Mouse (Mus musculus): ENCODE measurements around the gene Slc16a4.
"Not testable (repeated sequence)": the region's sequence is repeated elsewhere in the genome, so short reads cannot be mapped to it uniquely, and the experiment has no call there.

The Slc16a4 gene

DNA sequence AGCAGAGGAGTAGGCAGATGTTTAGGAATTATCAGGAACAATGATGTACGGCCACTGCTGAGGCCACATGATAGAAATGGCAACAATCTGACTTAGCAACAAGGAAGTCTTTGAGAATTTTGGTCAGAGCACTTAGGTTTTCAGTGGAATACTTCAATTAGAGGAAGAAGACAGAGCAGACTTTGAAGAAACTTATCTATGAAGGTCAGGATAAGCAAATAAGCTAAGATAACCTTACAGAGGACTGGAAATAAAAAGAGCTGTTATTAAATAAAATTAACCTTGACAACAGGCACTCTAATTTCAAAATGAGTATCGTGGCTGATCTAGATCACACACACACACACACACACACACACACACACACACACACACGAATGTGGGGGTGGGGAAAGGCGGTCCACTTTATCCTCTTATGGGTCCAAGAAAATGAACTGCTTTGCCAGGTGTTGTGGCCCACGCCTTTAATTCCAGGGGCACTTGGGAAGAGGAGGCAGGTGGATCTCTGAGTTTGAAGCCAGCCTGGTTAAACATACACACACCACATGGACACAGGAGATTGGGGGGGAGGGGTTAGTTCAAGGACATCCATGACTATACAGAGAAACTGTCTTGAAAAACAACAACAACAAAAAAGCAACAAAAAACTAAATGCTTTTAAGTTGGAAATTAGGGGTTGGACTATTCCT, 4.8 kb downstream of the Slc16a4 start:
- DNase-seq (ENCODE audit: low spot score in 2 of 2): no peak

DNA sequence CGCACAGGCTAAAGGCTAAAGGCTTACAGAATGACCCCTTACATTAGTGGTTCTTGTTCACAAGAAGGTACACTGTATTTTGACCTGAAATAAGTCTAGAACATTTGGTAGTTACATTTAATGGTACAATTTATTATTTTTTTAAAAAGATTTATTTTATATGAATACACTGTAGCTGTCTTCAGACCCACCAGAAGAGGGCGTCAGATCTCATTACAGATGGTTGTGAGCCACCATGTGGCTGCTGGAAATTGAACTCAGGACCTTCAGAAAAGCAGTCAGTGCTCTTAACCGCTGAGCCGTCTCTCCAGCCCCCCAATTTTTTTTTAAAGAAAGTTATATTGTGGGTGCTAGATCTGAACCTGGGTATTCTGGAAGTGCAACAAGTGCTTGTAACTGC, 5.9 kb downstream of the Slc16a4 start:
- not testable (repeated sequence) for DNase-seq (ENCODE audit: low spot score in 2 of 2)

DNA sequence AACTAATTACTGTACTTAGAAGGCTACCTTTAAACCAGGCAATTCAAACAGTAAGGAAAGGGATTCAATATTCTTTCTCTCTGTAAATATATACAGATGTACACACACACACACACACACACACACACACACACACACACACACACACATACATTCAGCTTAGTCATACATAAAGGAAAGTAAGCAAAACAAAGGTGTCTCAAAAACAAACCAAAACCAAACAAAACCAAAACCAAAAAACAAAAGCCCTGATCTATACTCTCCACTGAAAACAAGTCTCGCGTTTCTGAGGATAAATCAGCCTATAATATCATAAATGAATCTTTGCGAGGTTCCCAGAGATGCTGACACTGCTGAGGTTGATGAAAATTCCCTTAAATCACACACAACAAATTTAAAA, 26.3 kb downstream of the Slc16a4 start:
- no peak for DNase-seq (ENCODE audit: low spot score in 2 of 2)

DNA sequence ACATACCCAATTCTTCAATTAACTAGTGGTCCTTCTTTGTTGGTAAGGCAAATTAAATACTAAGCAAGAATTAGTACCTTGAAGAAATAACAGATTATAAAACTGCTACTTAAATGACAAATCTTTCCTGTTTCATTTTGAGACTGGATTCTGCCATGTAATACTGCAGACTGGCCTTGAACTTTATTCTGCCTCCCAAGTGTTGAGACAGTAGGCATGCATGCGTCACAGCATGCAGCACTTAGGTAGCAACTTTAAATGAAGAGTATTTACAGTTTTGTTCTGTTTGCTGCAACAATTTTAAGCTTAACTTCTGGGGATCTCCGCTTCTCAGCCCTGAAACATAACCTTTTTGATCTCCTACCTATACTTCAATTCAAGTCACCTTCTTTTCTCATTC, 30.1 kb downstream of the Slc16a4 start:
- no peak for DNase-seq (ENCODE audit: low spot score in 2 of 2)

DNA sequence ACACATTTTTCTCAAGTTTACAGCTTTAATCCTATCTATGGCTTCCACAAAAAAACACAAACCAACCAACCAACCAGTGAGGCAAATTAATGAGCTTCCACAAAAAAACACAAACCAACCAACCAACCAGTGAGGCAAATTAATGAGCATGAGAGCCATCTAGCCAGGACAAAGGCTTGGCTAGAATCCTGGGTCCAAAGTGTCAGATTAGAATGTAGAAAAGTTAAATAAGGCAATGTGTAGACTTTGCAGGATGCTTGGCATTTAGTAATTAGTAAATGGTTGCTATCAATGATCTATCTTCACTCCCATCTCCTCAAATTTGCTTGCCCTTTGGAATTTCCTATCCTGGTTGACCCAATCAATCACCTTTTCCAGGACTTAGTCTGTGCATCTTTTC, 30.7 kb downstream of the Slc16a4 start:
- DNase-seq (ENCODE audit: low spot score in 2 of 2): no peak

DNA sequence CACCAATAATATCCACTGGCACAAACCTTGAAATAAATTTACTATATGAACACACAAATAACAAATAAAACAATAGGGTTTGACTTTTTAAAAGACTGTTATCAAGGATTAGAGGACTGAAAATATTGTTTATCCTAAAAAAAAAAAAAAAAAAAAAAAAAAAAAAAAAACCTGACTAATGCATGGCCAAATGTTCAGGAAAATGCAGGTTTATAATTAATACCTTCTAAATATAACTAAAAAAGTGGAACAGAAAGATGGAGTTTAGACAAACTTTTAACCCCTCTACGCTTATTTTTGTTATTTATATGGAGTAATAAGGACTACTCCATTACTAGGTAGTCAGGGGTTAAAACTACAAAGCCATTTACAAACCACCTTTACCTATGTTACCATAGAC, 35.4 kb downstream of the Slc16a4 start:
- DNase-seq (ENCODE audit: low spot score in 2 of 2): no peak

DNA sequence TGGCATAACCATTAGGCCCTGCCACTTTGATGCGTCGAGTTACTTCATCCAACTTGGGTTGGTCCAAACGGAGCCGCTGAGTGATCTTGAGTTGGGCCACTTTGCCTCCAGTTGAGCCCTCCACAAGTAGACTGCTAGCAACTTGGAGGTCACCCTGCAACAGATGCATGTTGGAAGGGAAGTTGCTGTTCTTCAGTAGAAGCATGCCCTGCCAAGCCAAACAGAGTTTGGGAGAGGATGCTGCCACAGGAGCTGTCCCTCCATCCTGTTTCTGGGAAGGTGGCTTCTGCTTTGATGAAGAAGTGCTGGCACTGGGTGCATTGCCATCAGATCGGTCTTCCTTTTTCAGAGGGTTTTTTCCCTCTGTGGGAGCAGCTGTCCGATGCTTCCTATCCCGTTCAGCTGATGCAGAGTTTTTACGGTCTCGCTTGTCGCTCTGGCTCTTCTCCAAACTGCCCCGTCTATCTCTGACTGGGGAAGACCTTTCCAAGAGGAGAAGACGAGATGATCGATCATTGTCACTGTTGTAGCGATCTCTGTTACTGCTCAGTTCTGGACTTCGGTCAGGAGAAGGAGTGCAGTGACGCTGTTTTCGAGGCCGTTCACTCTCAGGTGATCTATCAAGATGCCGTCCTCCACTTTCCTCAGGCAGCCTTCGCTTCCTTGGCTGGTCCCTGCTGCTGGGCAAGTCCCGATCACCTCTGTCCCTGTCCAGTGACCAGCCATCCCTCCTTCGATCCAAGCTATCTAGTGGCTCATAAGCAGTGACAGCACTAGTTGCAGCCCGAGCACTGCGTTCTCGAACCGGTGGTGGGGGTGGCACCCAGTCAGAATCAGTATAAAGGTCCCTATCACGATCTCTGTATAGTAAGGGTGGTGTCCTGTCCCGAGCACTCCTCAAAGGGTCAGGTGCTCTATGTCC, 39.7 kb downstream of the Slc16a4 start:
- peak in 1 of 2 experiments; percentile 12 for DNase-seq (ENCODE audit: low spot score in 2 of 2)

DNA sequence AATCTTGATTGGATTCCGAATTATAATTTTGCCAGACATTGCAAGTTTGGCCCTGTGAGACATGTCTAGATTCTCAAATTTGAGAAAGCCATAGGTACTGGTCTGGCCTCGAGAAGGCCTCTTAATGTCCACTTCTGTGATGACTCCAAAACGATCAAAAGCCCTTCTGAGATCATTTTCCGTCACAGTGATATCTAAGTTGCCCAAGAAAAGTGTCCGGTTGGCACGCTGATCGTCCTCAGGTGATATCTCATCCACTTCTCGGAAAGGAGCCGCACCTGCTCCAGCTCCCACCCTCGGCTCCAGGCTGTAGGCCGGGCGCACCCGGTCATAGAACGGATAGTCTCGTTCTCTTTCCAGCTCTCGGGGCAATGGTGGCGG, 40.7 kb downstream of the Slc16a4 start:
- DNase-seq (ENCODE audit: low spot score in 2 of 2): no peak

DNA sequence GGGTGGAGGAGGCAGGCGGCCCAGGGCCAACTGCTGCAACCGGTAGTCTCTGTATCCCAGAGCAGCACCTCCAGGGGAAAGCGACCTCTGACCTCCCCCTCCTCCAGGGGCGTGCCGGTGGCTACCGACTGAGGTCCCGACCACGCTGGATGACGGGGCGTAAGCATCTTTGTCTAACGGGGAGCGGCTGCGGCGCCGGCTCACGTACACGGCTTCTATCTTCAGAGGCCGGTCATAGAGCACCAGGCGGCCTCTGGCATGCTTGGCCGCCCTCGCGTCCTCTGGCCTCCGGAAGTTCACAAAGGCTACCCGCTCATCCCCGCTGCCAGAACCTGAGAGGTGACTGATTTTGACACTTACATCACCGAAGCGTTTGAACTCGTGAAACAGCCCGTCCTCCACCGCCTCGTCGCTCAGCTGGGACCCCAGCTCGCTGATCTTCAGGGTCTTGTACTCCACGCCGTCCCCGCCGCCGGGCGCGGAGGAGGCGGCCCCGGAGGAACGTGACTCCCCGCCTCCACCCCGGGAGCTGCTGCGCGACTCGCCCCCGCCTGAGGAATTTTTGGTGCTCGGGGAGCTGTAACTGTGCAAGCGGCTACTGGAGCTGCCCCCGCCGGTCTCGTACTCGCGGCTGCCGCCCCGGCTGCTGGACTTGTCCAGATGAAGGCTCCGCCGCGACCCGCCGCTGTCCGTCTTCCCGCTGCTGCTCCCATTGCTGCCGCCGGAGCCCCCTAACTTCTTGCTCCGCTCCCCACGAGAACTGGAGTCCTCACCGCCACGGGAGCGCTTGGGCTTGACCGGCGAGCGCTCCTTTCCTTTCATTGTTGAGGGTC, 41.3 kb downstream of the Slc16a4 start:
- DNase-seq (ENCODE audit: low spot score in 2 of 2): peak; percentile 57 to 66

DNA sequence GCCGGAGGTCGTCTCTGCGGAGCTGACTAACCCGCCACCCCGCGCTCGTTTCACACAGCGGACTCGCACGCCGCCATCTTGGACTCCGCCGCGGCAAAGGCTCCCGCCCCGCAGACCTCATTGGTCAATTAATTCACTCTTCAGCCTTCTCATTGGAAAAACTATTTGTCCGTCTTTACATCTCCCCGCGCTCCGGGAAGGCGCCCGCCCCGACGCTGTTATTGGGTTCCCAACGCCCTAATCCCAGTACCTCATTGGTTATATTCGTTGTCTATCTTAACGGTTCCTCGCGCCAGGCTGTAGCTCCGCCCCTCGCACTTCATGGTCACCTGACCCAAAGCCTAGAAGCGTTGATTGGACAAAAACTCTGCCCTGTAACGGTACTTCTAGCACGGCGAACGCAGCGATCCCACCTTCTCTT, 41.9 kb downstream of the Slc16a4 start:
- peak; percentile 97 to 99 for DNase-seq (ENCODE audit: low spot score in 2 of 2)

DNA sequence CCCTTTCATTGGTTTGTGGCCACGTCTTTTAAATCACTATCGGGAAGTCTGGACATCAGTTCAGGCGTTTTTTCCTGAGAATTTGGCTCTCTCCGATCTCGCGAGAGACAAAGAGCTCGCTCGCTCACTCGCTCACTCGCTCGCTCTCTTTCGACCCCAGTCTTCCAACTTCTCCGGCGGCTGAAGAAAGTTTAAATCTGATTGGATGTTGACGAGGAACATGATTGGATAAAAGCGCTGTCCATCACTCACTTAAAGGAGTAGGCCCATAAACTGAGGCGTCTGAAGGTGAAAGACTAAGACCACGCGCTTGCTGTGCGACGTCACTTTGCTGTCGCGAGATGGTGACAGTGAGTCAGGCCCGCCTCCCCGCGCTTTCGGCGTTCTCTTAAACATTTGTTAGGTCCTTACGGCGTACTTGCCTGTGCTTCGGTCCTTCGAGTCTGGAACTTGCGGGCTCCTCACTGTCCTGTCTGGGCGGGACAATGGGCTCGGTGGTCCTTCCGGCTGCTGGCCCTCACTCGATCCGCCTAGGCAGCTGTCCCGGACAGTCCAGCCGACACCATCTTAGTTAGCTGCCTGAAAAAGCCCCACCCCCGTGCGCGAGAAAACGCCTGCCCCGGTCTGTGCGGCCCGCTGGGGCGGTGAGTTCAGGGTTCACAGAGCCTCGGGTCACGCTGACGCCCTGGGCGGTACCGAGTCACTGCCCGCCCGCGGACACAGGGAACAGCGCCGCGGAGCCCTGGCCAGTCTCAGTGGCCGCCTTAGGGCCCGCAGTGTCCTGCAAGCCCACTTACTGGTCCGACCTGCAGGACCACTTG, 42.6 kb downstream of the Slc16a4 start, which contains the start of gene Rbm15:
Gene Rbm15, minus strand, starts transcription at position 293 of the 821 bp plus-strand sequence.
- peak; percentile 96 for DNase-seq (ENCODE audit: low spot score in 2 of 2)

DNA sequence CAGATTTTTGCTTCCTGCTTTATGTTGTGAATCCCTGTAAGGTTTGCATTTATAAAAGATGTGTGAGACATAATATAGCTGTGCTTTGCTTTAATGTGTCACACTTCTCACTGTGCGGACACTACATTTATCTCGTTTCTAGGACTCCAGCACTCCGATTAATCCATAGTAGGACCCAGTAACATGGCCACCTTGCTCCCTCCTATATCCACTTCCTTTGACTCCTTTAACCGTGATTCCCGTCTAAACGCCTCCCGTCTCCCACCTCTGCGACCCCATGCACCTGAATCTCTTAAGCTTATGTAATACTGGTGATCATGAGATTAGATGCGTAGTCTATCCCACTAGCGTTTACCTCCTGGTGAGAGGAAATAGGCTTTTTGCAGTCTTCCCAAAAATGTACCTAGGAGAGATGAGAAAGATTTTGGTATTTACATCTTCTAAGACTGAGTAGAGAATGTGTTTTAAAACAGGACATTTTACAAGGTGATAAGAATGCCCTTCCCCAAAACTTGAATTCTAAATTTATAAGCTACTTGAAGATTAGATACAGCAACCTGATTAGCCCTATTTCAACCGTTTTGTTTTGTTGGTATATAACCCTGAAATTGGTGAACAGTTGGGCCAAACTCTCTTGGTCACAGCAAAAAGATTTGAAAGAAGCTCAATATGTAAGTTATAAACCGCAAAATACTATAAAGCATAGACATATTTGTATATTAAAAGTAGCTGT, 43.3 kb downstream of the Slc16a4 start:
- no peak for DNase-seq (ENCODE audit: low spot score in 2 of 2)

DNA sequence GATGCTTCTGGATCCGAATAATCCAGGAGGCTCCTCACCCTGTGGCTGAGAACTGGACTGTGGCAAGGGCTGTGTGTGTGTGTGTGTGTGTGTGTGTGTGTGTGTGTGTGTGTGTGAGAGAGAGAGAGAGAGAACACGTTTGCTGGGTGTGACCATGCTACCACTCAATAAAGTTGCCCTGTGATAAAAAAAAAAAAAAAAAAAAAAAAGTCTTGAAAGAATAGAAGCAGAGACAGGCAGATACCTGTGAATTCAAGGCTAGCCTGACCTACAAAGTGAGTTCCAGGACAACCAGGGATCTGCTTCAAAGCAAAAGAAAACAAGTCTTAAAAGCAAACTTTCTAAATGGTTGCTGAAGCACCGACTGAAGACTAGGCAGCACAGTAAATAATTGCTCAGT, 52.9 kb downstream of the Slc16a4 start:
- DNase-seq (ENCODE audit: low spot score in 2 of 2): no peak

DNA sequence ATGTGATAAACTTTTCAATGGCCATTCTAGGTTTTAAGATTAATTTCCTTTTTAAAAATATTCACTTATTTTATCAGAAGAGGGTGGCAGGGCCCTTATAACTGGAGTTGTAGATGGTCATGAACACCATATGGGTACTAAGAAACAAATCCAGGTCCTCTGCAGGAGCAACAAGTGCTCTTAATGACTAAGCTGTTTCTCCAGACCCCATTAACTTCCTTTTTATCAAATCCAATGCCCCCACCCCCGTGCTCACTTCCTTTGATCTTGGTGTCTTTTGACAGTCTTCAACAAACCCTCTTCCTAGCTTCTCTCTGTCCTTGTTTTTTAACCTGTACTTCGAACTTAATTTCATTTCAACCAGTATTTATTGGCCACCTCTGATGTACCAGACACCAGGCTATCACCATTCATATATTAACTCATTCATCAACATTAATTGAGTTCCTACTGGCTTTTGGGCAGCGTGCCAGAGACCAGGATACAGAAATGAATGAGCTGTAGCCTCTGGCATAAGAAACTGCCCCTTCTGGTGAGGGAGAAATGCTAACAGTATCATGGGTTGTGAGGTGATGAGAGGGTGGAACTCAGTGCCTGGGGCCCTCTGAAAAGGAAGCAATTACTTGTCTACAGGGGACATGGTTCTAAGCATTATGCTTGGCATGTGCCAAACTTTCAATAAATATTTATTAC, 54.1 kb downstream of the Slc16a4 start:
- no peak for DNase-seq (ENCODE audit: low spot score in 2 of 2)

DNA sequence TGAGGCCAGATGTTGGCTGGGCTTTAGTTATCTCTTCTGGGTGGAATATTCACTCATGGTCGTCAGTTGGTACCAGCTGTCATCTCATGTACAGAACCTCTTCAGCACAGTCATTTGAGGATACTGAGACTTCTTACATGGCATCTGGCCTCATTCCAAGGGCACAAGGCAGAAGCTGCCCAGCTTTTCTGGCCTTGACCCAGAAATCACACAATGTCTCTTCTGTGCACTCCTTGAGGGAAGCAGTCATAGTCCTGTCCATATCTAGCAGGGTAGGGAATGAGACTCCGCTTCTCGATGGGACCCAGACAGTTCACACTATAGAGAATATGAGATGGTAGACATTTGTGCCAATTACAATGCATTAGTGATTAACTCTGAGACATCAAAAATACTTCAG, 58.0 kb downstream of the Slc16a4 start:
- DNase-seq (ENCODE audit: low spot score in 2 of 2): no peak

DNA sequence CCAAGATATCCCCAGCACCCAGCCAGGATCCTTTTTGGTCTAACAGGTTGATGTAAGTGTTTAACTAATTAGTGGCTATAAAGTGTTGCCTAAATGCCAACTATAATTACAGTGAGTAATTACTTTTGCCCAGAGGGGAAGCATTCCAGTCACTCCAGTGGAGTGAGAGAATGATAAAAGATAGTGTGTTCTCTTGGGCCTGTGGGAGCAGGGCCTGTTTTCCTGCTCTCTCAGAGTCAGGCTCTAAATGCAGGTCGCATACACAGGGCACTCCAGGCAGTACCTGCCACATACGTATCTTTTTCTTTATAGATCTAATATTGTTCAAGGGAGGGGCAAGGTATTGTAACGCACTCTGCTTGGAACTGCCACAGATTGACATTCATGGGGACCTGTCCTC, 60.7 kb downstream of the Slc16a4 start:
- DNase-seq (ENCODE audit: low spot score in 2 of 2): no peak

DNA sequence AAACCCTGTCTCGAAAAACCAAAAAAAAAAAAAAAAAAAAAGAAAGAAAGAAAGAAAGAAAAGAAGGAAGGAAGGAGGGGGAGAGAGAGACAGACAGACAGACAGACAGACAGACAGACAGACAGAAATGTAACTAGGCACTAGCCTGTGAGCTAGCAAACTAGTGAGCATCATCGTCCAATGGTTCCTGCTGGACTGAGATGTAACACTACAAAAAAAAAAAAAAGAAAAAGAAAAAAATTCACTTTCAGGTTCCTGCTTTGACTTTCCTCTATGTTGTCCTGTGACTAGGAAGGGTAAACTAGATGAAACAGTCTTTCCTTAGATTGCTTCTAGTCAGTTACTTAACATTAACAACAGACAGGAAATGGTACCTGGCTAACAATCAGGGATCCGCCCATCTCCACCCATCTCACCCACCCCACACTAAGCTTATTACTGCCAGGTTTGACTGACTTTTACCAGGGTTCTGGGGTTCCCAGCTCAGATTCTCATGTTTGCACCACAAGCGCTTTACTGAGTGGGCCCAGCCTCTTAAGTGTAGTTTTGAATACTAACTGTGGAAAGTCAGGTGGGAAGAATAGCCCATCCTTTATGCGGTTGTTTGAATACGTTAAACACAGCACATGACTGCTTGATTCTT, 64.7 kb downstream of the Slc16a4 start:
- no peak for DNase-seq (ENCODE audit: low spot score in 2 of 2)

DNA sequence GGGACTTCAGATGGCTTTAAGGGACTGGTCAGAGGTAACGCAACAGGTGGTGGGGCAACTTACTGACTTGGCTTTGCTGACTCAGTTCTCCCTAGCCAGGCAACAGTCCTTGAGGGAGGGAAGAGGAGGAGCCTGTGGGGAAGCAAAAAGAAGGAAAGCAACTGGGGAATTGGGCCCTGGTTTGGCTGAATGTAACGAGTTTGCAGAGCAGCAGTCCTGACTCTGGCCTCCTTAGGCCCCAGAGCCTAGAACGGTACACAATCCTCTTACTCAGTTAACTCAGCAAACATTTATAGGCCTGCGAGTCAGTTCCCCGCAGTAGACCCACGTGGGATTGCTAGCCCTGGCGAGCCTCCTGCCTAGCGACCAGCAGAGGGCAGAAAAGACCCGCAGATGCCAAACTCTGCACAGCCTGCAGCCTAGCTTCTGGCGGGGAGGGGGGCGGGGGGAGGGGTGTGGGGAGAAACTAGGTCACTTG, 66.0 kb downstream of the Slc16a4 start:
- DNase-seq (ENCODE audit: low spot score in 2 of 2): peak; percentile 67 to 83

DNA sequence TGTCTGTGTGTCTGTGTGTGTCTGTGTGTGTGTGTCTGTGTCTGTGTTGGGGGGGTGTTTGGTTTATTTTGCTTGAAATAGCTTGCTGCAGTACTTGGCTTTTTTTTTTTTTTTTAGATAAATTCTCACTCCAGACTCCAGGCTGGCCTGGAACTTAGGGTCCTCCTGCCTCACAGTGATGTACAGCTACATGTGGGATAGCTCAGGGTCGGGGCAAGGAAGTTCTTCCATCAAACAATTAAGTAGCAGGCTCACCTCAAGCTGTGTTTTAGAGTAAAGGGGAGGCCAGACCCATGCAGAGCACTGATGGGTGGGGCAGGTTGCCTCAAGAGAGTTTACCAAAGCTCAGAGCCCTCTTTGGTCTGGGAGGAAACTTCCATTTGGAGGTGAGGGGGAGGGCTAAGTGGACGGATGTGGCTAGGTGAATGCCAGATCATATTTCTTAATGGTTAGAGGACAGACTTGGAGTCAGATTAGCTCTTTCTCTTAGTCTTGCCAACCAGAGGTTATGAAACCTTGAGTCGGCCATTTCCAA, 66.7 kb downstream of the Slc16a4 start:
- DNase-seq (ENCODE audit: low spot score in 2 of 2): no peak
